Mouse (Mus musculus) MEL (cell line): ENCODE results near the gene Pgap1.

Experiments used
- CTCF ChIP-seq, 3 experiments: IDR thresholded peaks in 2 of 3; conservative IDR thresholded peaks in 1 of 3; 2 replicates each; pipeline ENCODE4 v1.5.1; 2011 to 2012; ENCODE audit warnings: low read length in 3 of 3, low read depth in 2 of 3, mild to moderate bottlenecking in 2 of 3, improper control_type of control experiment in 1 of 3, inconsistent platforms in 1 of 3, mixed read lengths in 1 of 3, moderate library complexity in 1 of 3; ENCODE audit not compliant: control insufficient read depth in 1 of 3, insufficient read depth in 1 of 3, poor library complexity in 1 of 3, severe bottlenecking in 1 of 3
- E2F4 ChIP-seq: IDR thresholded peaks from 2 replicates; pipeline ENCODE4 v1.6.1; 2011; ENCODE audit warnings: low read depth, low read length, improper control_type of control experiment, borderline replicate concordance
- EP300 ChIP-seq, 2 experiments: IDR thresholded peaks; 2 replicates each; pipeline ENCODE4 v1.6.1; 2011; ENCODE audit warnings: improper control_type of control experiment in 2 of 2, low read length in 2 of 2, low read depth in 1 of 2, mild to moderate bottlenecking in 1 of 2
- HCFC1 ChIP-seq: IDR thresholded peaks from 2 replicates; pipeline ENCODE4 v1.6.1; 2012; ENCODE audit warnings: low read depth, mild to moderate bottlenecking, inconsistent platforms, low read length, improper control_type of control experiment, moderate library complexity
- KAT2A ChIP-seq: conservative IDR thresholded peaks from 2 replicates; pipeline ENCODE4 v1.6.1; 2012; ENCODE audit warnings: low read depth, low read length, improper control_type of control experiment, inconsistent platforms
- MXI1 ChIP-seq: IDR thresholded peaks from 2 replicates; pipeline ENCODE4 v1.6.1; 2011; ENCODE audit warnings: mild to moderate bottlenecking, low read depth, low read length, improper control_type of control experiment
- NELFE ChIP-seq: IDR thresholded peaks from 2 replicates; pipeline ENCODE4 v1.6.1; 2011; ENCODE audit warnings: low read depth, low read length, improper control_type of control experiment
- POLR2A ChIP-seq, 2 experiments: IDR thresholded peaks; 2 replicates each; pipeline ENCODE4 v1.6.1; 2011 to 2012; ENCODE audit warnings: low read length in 2 of 2, mild to moderate bottlenecking in 2 of 2, control low read depth in 1 of 2, improper control_type of control experiment in 1 of 2, low read depth in 1 of 2, moderate library complexity in 1 of 2; ENCODE audit not compliant: control insufficient read depth in 1 of 2, insufficient read depth in 1 of 2, poor library complexity in 1 of 2
- ZMIZ1 ChIP-seq: IDR thresholded peaks from 2 replicates; pipeline ENCODE4 v1.6.1; 2012; ENCODE audit warnings: low read depth, mild to moderate bottlenecking, inconsistent platforms, low read length, improper control_type of control experiment, moderate library complexity

DNA sequence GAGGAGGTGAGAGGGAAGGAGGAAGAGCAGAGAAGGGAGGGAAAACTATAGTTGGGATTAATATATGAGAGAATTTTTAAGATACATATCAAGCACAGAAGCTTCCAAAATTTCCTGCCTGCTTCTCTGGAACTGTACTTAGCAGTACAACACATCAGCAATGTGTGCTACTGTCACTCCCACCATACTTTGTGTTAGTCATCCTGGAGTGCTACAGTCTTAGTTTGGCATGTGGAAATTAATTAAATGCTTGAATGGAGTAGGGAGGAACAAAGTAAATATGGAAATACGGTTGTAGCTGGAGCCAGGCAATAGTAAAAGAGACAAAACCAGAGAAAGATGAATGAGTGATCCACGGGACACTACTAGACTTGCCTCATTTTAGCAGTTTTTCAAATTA is 38.7 kb upstream of the Pgap1 start:
- TF ChIP-seq KAT2A (no peak), CTCF (IDR thresholded peaks at IDR 0.05 in 2 of 3, conservative IDR thresholded peaks at IDR 0.05 in 1 of 3; ENCODE audit: control insufficient read depth in 1 of 3, insufficient read depth in 1 of 3, low read depth in 2 of 3, low read length in 3 of 3, poor library complexity in 1 of 3, severe bottlenecking in 1 of 3) (no peak), HCFC1 (no peak), MXI1 (no peak), POLR2A (IDR thresholded peaks at IDR 0.05; ENCODE audit: control insufficient read depth in 1 of 2, insufficient read depth in 1 of 2, low read depth in 1 of 2, low read length in 2 of 2, poor library complexity in 1 of 2) (no peak), E2F4 (no peak), NELFE (no peak), EP300 (IDR thresholded peaks at IDR 0.05; ENCODE audit: low read depth in 1 of 2, low read length in 2 of 2) (no peak), ZMIZ1 (no peak)
